Mouse (Mus musculus): ENCODE measurements at regions not wholly inside any gene's neighbourhood (a gene's known extent, or its start where the extent isn't known, plus 50 kb on each side); places are given as distances from the start of the nearest gene placed in this dataset.

DNA sequence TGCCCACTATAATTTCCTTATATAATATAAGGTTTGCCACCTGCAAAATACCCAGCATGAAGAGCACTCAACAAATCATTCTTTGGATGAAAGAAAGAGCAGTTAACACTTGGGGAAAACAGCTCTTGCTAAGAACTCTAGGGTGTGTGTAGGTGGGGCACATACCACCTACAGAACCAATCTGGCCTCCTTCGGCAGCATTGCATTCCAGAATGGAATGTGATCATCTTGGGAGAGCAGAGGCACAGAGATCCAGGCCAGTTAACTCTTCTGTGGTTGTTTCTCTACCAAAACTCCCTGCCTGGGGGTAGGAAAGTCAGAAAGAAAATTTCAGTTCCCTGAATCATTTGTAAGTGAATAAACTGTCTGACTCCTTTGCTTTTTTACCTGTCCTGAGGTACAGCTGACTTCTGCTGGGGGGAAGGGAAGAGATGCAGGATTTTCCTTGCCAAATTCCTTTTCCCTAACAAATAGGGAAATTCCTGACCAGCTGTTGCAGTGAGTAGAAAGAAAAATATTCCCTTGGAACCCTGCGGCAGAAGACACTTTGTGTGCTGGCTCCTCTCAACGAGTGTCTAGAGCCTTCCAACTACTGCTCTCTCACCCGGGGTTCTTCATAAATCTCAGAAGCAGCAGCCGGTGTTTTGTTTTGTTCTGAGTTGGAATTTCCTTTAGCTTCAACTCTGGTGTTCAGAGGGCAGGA lies 112.8 kb upstream of the Frmd6 start:
- DNase-seq (ENCODE audit: low spot score in 2 of 2), result no peak

DNA sequence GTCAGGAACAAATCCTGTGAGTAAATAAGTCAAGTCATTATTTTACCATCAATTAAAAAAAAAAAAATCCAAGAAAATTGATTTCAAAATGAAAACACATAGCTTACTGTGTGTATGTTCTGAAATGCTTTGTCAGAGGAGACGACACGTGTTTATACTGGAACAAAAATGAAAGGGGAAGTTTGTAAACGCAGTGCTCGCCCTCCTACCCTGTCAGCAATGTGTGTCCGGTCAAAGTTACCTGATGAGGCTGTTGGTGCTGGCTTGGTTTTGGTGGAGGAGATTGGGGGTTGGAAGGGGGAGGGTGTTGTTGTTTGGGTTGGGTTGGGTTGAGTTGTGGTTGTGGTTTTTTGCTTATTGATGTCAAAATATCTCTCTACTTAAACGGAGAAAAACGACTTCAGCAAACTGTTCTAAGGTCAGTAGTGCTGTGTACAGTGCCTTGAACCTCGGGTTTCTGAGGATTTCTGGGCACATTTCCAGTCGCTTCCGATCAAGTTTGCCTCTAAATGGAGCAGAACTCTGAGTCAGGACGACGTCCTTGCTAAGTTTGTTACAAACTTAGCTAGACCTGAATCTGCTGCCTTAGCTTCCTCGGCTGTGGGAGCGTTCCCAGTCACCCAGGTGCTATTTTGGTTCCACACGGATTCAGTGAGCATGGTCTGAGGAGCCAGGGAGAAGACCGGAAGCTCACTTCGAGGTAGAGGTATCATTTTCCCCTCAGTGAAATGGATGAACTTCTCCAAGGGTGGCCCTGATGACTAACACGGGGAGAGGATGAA lies 111.6 kb upstream of the Frmd6 start:
- DNase-seq (ENCODE audit: low spot score in 2 of 2), result no peak

DNA sequence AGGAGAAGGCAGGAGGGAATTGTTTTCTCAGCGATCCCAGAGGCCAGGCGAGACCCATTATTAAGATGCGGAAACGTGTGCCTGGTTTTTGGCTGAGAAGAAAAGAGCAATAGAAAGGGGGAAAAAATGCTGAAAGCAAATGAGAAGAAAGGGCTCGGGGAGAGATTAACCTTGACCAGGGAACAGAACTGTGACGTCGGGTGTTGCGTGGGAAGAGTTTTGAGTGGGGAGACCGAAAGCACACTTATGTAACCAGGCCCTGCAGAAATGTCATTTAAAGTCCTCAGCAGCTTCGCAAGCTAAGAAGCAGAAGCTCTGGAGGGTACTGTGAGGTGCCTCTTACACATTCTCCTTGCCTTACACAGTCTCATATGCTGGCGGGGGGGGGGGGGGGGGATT lies 111.0 kb upstream of the Frmd6 start:
- DNase-seq (ENCODE audit: low spot score in 2 of 2), result no peak

GRCm38 (mm10) chr12:70715836-70716235 lies 109.5 kb upstream of the Frmd6 start:
- no peak for DNase-seq (ENCODE audit: low spot score in 2 of 2)

GRCm38 (mm10) chr12:70718602-70719001 lies 106.7 kb upstream of the Frmd6 start:
- DNase-seq (ENCODE audit: low spot score in 2 of 2), result no peak

GRCm38 (mm10) chr12:70719255-70719654 lies 106.1 kb upstream of the Frmd6 start:
- no peak for DNase-seq (ENCODE audit: low spot score in 2 of 2)

DNA sequence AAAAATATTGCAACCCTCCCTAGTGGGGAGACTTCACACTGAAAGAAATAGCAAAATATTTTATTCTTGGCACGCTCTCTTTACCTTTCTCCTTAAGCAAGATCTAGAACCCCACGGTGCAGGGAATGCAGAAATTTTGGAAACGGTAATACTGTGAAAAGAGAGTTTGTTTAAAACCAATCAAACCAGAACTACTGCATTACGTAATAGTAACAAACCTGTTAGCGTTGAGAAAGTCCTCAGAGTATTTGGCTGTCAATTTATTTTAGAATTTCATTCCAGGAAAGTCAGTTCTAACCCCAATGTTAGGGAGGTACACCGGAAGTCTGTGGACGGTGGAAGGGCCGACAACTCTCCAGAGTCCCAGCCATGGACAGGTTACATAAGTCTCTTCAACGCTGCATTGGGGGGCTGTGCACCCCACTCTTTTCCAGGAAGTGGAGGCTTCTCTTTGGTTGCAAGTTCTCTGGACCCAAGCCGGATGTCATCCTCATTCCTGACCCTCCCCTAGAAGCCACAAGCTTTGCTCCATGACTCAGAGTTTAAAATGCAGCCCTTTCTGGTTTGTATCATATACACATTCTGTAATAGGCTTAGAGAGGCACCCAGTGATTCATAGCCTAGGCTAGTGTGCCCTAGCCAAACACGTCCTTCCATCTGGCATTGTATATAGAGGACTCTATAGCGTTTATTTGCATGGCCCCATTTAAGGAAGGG lies 105.0 kb upstream of the Frmd6 start:
- DNase-seq (ENCODE audit: low spot score in 2 of 2), result no peak

- no peak for DNase-seq (ENCODE audit: low spot score in 2 of 2)
These were observed 100.0 kb upstream of the Frmd6 start for GRCm38 (mm10) chr12:70725326-70725725.

- DNase-seq (ENCODE audit: low spot score in 2 of 2), result no peak
These were observed 97.6 kb upstream of the Frmd6 start for GRCm38 (mm10) chr12:70727496-70728259.

DNA sequence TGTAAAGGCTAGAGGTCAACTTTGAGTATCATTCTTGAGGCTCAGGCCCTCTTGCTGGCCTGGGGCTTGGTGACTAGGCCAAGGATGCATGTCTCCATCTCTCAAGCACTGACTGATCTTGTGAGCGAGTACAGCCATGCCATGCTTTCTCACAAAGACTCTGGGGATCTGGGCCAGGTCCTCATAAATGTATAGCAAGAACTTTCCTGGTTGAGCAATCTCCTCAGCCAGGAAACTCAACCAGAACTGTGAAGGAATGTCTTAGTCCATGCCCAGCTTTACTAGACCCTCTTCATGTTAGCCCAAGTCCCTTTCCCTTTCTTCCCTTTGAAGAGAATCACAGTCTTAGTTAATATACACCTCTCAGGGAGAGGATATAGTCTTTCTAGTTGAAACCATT lies 96.9 kb upstream of the Frmd6 start:
- DNase-seq (ENCODE audit: low spot score in 2 of 2), result no peak

GRCm38 (mm10) chr12:70729961-70730360 lies 95.4 kb upstream of the Frmd6 start:
- DNase-seq (ENCODE audit: low spot score in 2 of 2), result no peak

DNA sequence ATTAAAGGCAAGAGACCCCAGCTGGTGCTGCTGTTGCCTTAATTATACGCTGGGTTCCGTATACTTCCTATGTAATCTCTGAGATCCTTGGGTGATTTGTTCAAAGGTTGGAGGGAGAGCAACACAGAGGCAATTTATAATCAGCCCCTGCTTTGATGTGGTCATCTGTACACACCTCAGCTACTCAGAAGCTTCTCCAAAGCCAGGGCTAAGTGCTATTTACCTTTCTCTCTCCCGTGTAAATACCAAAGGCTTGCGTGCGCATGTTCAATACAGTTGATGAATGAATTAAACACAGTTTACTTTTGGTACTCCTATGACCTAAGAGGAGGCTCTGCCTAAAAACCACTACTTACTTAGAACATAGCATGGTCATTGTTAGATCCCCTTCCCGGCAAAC lies 93.8 kb upstream of the Frmd6 start:
- no peak for DNase-seq (ENCODE audit: low spot score in 2 of 2)

- no peak for DNase-seq (ENCODE audit: low spot score in 2 of 2)
These were observed 92.7 kb upstream of the Frmd6 start for GRCm38 (mm10) chr12:70732591-70732990.

GRCm38 (mm10) chr12:70738554-70738953 lies 86.8 kb upstream of the Frmd6 start:
- DNase-seq (ENCODE audit: low spot score in 2 of 2), result no peak

- DNase-seq (ENCODE audit: low spot score in 2 of 2), result no peak
These were observed 86.0 kb upstream of the Frmd6 start for GRCm38 (mm10) chr12:70739316-70739715.

DNA sequence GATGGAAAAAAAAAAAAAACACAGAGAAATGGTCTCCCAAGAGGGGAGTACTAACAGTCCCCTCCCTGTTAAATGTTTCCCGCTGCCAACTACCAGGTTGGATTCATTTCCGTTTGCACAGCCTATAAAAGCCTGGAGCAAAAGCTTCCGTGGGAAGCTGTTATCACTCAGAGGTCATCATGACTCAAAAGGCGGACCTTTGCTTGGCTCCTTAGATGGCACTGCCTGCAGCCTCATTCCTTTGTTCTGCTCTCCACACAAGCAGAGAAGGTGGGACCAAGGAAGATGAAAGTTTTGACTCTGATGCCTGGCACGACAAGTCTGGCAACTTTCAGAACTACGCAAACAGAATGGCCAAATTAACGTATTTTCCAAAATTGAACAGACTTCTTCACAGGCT lies 85.5 kb upstream of the Frmd6 start:
- DNase-seq (ENCODE audit: low spot score in 2 of 2), result no peak

- DNase-seq (ENCODE audit: low spot score in 2 of 2), result no peak
These were observed 82.5 kb upstream of the Frmd6 start for GRCm38 (mm10) chr12:70742836-70743235.

GRCm38 (mm10) chr12:70745681-70746080 lies 79.6 kb upstream of the Frmd6 start:
- DNase-seq (ENCODE audit: low spot score in 2 of 2), result no peak

DNA sequence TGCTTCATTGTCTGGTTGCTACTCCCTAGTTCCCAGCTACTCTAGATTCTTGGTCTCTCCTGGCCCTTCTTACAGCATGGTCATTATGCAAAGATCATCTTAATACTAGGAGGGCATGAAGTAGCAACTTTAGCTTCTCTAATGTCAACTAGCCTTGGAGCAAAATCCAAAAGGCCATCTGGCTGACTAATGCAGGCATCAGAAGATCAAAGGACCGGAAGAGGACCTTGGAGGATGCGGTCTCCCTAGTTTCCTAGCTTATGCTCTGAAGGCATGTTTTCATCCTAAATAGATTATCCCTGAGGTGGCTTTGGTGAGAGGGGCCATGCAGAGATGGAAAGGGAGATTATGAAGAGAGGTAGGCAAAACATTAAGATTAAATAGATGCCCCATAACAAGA lies 75.7 kb upstream of the Frmd6 start:
- no peak for DNase-seq (ENCODE audit: low spot score in 2 of 2)

DNA sequence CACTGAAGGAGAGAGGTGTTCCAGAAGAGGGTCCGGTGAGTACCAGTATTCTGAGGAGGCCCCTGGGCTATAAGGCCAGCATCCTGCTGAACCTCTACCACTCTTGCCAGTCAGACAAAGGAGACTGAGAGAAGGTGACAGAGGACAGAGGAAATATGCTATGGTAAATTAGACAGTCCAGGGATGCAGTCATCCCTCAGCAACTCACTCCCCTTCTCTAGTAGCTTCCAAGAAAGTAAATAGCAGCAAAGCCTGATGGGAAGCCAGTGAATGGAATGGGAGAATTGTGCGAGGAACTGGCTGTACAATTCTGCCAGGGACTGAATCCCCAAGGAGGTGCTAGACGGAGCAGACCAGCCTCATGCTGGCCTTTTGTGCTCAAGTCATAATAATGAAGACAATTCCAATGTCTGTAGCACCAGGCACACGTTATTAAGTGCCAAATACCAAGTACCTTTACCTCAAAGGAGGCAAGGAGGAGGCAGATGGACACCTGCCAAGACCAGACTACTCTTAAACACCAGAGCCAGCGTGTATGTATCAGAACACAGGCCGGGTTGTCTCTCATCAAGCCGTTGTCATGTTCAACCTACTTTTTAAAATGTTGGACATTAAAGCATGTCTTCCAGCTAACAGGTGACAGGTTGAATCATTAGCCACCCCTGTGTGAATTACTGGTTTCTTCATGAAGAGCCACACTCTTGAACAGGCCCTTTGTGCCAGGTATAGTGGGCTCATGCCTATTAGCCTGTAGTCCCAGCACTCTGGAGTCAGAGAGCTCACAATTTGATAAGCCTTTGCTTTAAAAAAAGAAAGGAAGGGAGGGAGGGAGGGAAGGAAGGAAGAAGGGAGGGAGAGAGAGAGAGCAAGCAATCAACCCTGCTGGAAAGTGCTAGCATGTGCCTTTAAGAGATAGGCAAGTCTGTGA lies 74.4 kb upstream of the Frmd6 start:
- DNase-seq (ENCODE audit: low spot score in 2 of 2), result no peak
